Mouse (Mus musculus) CH12.LX (cell line): ENCODE measurements around the gene Sat1. TPM values are rescaled to one million over a fixed set of nuclear protein-coding genes. Genes with fewer than 3 reads are reported as not detected.

Experiments used
- DNase-seq: peaks from one replicate; pipeline ENCODE4 v3.0.0-alpha.2; 2013; ENCODE audit errors: extremely low read depth
- H3K27ac ChIP-seq: 2 replicates; pipeline ENCODE4 v1.5.1; 2012; ENCODE audit warnings: low read depth, mild to moderate bottlenecking, control low read depth, moderate library complexity; ENCODE audit not compliant: insufficient read depth
- H3K27me3 ChIP-seq: replicated peaks from 2 replicates; pipeline ENCODE3; 2012; ENCODE audit warnings: inconsistent platforms
- H3K36me3 ChIP-seq, 2 experiments: replicated peaks in 1 of 2; 2 replicates each; pipeline versions ENCODE3 to v1.6.1; 2012; ENCODE audit warnings: inconsistent platforms in 1 of 2, low read length in 1 of 2, mild to moderate bottlenecking in 1 of 2, mixed read lengths in 1 of 2, moderate library complexity in 1 of 2; ENCODE audit not compliant: control insufficient read depth in 1 of 2, insufficient read depth in 1 of 2
- H3K4me1 ChIP-seq, 2 experiments: 2 replicates each; pipeline ENCODE4 v1.6.1; 2012; ENCODE audit warnings: inconsistent platforms in 1 of 2, moderate library complexity in 1 of 2; ENCODE audit not compliant: insufficient read depth in 2 of 2, control insufficient read depth in 1 of 2
- H3K4me2 ChIP-seq: 2 replicates; pipeline ENCODE4 v1.6.1; 2012; ENCODE audit warnings: low read depth, mild to moderate bottlenecking, control low read depth; ENCODE audit not compliant: poor library complexity, insufficient read depth, severe bottlenecking
- H3K4me3 ChIP-seq, 3 experiments: fragments of 150-350 bp in 1 of 3; sonication (generic) in 1 of 3; replicated peaks in 1 of 3; 2 replicates each; pipeline versions ENCODE3 to v1.5.1; 2011 to 2012; ENCODE audit warnings: low read depth in 2 of 3, low read length in 2 of 3, mild to moderate bottlenecking in 2 of 3, moderate library complexity in 2 of 3, control low read depth in 1 of 3, improper control_type of control experiment in 1 of 3, inconsistent platforms in 1 of 3, mixed read lengths in 1 of 3; ENCODE audit not compliant: poor library complexity in 1 of 3
- H3K79me2 ChIP-seq: replicated peaks from 2 replicates; pipeline ENCODE4 v1.6.1; 2012; ENCODE audit warnings: mild to moderate bottlenecking, moderate library complexity; ENCODE audit not compliant: control insufficient read depth, poor library complexity, insufficient read depth, severe bottlenecking; ENCODE audit errors: extremely low read depth
- H3K9ac ChIP-seq: 2 replicates; pipeline ENCODE4 v1.6.1; 2012; ENCODE audit warnings: low read depth, mild to moderate bottlenecking, control low read depth, moderate library complexity; ENCODE audit not compliant: insufficient read depth
- H3K9me3 ChIP-seq: replicated peaks from 2 replicates; pipeline ENCODE3; 2012; ENCODE audit warnings: low read length, inconsistent platforms, mixed read lengths
- BHLHE40 ChIP-seq: IDR thresholded peaks from 2 replicates; pipeline ENCODE4 v1.6.1; 2011; ENCODE audit warnings: mild to moderate bottlenecking, low read depth, low read length, improper control_type of control experiment
- CHD1 ChIP-seq: IDR thresholded peaks from 2 replicates; pipeline ENCODE4 v1.6.1; 2012; ENCODE audit warnings: low read depth, low read length, improper control_type of control experiment, inconsistent platforms
- CTCF ChIP-seq, 2 experiments: IDR thresholded peaks in 1 of 2; conservative IDR thresholded peaks in 1 of 2; 2 replicates each; pipeline ENCODE4 v1.5.1; 2011 to 2012; ENCODE audit warnings: low read depth in 2 of 2, low read length in 2 of 2, improper control_type of control experiment in 1 of 2, inconsistent platforms in 1 of 2, mild to moderate bottlenecking in 1 of 2, moderate library complexity in 1 of 2
- ELF1 ChIP-seq: IDR thresholded peaks from 2 replicates; pipeline ENCODE4 v1.6.1; 2014; ENCODE audit warnings: low read depth, mild to moderate bottlenecking, inconsistent platforms, low read length, improper control_type of control experiment
- EP300 ChIP-seq: IDR thresholded peaks from 2 replicates; pipeline ENCODE4 v1.6.1; 2011; ENCODE audit warnings: low read length, improper control_type of control experiment
- ETS1 ChIP-seq: conservative IDR thresholded peaks from 2 replicates; pipeline ENCODE4 v1.6.1; 2012; ENCODE audit warnings: low read depth, mild to moderate bottlenecking, inconsistent platforms, low read length, improper control_type of control experiment, moderate library complexity
- GABPA ChIP-seq: IDR thresholded peaks from 2 replicates; pipeline ENCODE4 v1.6.1; 2012; ENCODE audit warnings: low read depth, low read length, improper control_type of control experiment, inconsistent platforms; ENCODE audit not compliant: insufficient replicate concordance
- JUN ChIP-seq: IDR thresholded peaks from 2 replicates; pipeline ENCODE4 v1.6.1; 2011; ENCODE audit warnings: low read depth, mild to moderate bottlenecking, low read length, improper control_type of control experiment, moderate library complexity; ENCODE audit not compliant: insufficient read depth
- KAT2A ChIP-seq: IDR thresholded peaks from 2 replicates; pipeline ENCODE4 v1.6.1; 2012; ENCODE audit warnings: low read length, improper control_type of control experiment, inconsistent platforms; ENCODE audit not compliant: insufficient replicate concordance
- MAX ChIP-seq: IDR thresholded peaks from 2 replicates; pipeline ENCODE4 v1.6.1; 2011; ENCODE audit warnings: low read length, improper control_type of control experiment
- MXI1 ChIP-seq: IDR thresholded peaks from 2 replicates; pipeline ENCODE4 v1.6.1; 2011; ENCODE audit warnings: mild to moderate bottlenecking, low read depth, low read length, improper control_type of control experiment
- MYC ChIP-seq: IDR thresholded peaks from 2 replicates; pipeline ENCODE4 v1.6.1; 2011; ENCODE audit warnings: low read depth, mild to moderate bottlenecking, improper control_type of control experiment, low read length
- NRF1 ChIP-seq: IDR thresholded peaks from 2 replicates; pipeline ENCODE4 v1.6.1; 2014; ENCODE audit warnings: low read depth, mild to moderate bottlenecking, inconsistent platforms, low read length, improper control_type of control experiment, moderate library complexity
- POLR2A ChIP-seq: IDR thresholded peaks from 2 replicates; pipeline ENCODE4 v1.6.1; 2011; ENCODE audit warnings: low read depth, mild to moderate bottlenecking, improper control_type of control experiment, low read length
- RAD21 ChIP-seq: IDR thresholded peaks from 2 replicates; pipeline ENCODE4 v1.6.1; 2011; ENCODE audit warnings: low read depth, mild to moderate bottlenecking, low read length, improper control_type of control experiment, moderate library complexity
- SMC3 ChIP-seq: IDR thresholded peaks from 2 replicates; pipeline ENCODE4 v1.6.1; 2011; ENCODE audit warnings: low read depth, low read length, improper control_type of control experiment
- TCF12 ChIP-seq: IDR thresholded peaks from 2 replicates; pipeline ENCODE4 v1.6.1; 2014; ENCODE audit warnings: low read depth, mild to moderate bottlenecking, inconsistent platforms, low read length, improper control_type of control experiment
- UBTF ChIP-seq: IDR thresholded peaks from 2 replicates; pipeline ENCODE4 v1.6.1; 2012; ENCODE audit warnings: low read depth, mild to moderate bottlenecking, inconsistent platforms, low read length, improper control_type of control experiment, moderate library complexity
- ZKSCAN1 ChIP-seq: IDR thresholded peaks from 2 replicates; pipeline ENCODE4 v1.6.1; 2012; ENCODE audit warnings: low read depth, inconsistent platforms, low read length, improper control_type of control experiment, borderline replicate concordance
- ZMIZ1 ChIP-seq: IDR thresholded peaks from 2 replicates; pipeline ENCODE4 v1.6.1; 2012; ENCODE audit warnings: low read depth, mild to moderate bottlenecking, inconsistent platforms, low read length, improper control_type of control experiment
- dilution Hi-C: fragments of 300-500 bp; cut with MboI; formaldehyde crosslinking; loops from 2 replicates; pipeline ENCODE4 v1.14.3; 2020; ENCODE audit warnings: low sequenced_read_pairs; ENCODE audit not compliant: extremely low pct_unique_long_range_greater_than_20kb, extremely low pct_ligation_motif_present
- in situ Hi-C: fragments of 300-500 bp; cut with MboI; formaldehyde crosslinking; loops from 3 replicates; pipeline ENCODE4 v1.14.3; 2019; ENCODE audit warnings: low sequenced_read_pairs, low pct_ligation_motif_present, low pct_unique_long_range_greater_than_20kb, mixed read lengths
- polyA plus RNA-seq: library from polyadenylated mRNA; unstranded; fragments of >175 nt; gene quantifications from 2 replicates; pipeline ENCODE4 v1.2.1, GENCODE M21; 2012; ENCODE audit warnings: low read depth; ENCODE audit not compliant: insufficient read length
- total RNA-seq, 2 experiments: library from RNA; depleted of rRNA; stranded (reverse); fragments of 300-350 nt in 1 of 2; fragments of >200 nt in 1 of 2; gene quantifications; 2 replicates each; pipeline ENCODE4 v1.2.3; 2012 to 2014

Gene Sat1
- total and polyA plus RNA-seq, 3 experiments: 58.3 to 112 (median 92.6) TPM

DNA sequence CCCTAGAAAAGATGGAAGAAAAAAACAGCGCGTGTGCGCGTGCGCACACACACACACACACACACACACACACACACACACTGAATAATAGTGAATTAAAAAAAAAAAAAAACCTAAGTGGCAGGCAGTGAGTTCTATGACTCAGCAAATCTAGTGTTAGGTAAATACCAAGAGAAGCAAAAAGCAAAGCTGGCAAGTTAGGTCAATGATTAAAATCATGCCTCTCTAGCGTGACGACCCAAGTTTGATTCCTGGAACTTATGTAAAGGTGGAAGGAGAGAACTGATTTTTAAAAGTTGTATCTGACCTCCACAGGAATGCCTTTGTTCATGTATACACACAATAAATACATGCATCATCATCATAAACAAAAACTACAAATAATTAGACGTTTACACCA lies 46.4 kb downstream of the Sat1 start:
- H3K27me3 ChIP-seq: no peaks in the 10 kb centered on the region
- no peak overlapping the region for H3K27ac ChIP-seq
- H3K79me2 ChIP-seq: no peaks in the 10 kb centered on the region
- dilution Hi-C loops: no loop called here
- H3K4me1 ChIP-seq: no peaks in the 10 kb centered on the region; a peak in 1 of 4 replicates
- DNase-seq: no peak
- in situ Hi-C loops: no loop called here
- no peaks in the 10 kb centered on the region for H3K9me3 ChIP-seq
- no peak overlapping the region for H3K4me3 ChIP-seq
- no peak overlapping the region for H3K9ac ChIP-seq
- H3K4me2 ChIP-seq: no peak overlapping the region
- H3K36me3 ChIP-seq: no peaks in the 10 kb centered on the region
- no peak for TF ChIP-seq GABPA
- no peak for TF ChIP-seq NRF1
- no peak for TF ChIP-seq RAD21
- TF ChIP-seq BHLHE40: no peak
- no peak for TF ChIP-seq POLR2A
- no peak for TF ChIP-seq TCF12
- no peak for TF ChIP-seq EP300
- TF ChIP-seq ETS1: no peak
- TF ChIP-seq SMC3: no peak
- no peak for TF ChIP-seq KAT2A
- TF ChIP-seq CTCF (conservative IDR thresholded peaks at IDR 0.05 in 1 of 2, IDR thresholded peaks at IDR 0.05 in 1 of 2; ENCODE audit: low read depth in 2 of 2, low read length in 2 of 2): no peak
- TF ChIP-seq MXI1: no peak
- TF ChIP-seq ZMIZ1: no peak
- no peak for TF ChIP-seq MYC

DNA sequence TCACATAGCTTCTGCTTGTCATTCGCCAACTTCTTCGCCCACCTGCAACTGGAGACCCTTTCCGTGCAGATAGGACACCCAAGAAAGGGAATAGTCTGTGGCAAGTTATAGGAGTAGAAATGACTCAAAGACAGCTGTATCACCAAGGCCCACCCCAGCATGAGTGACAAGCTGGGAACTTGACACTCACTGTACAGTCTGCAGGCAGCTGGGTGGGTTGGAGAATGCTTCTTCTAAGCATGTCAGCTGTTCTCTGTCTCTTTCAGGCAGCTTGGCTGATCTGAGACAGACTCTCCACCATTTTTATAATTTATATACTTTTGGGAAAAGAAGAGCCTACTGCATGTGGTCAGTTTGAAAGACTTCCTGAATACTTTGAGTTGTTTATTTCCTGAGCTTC lies 48.6 kb downstream of the Sat1 start:
- Histone ChIP-seq H3K9me3 (no peaks in the 10 kb centered on the region), H3K9ac (no peak overlapping the region), H3K27ac (no peak overlapping the region), H3K79me2 (no peaks in the 10 kb centered on the region), H3K36me3 (no peaks in the 10 kb centered on the region), H3K4me1 (no peaks in the 10 kb centered on the region; a peak in 1 of 4 replicates), H3K4me3 (no peak overlapping the region), H3K27me3 (no peaks in the 10 kb centered on the region), H3K4me2 (no peak overlapping the region)
- TF ChIP-seq MAX (no peak), MYC (no peak), ZKSCAN1 (no peak), ELF1 (no peak), UBTF (no peak), ZMIZ1 (no peak), JUN (no peak), CHD1 (no peak), EP300 (no peak)
- DNase-seq: no peak
- dilution Hi-C loops (no loop called here), in situ Hi-C loops (no loop called here)
